Mouse (Mus musculus) forebrain, embryonic 11.5 days (tissue): Measurements from ENCODE around the gene Pde4dip. TPM values are rescaled to one million over a fixed set of nuclear protein-coding genes. Genes with fewer than 3 reads are reported as not detected.

Experiments
- ATAC-seq: fragments of 200-750 bp; cut with Nextera tagmentation; replicated peaks from 2 replicates; pipeline ENCODE4 v1.8.0; 2017; ENCODE audit warnings: moderate TSS enrichment; ENCODE audit not compliant: low FRiP score
- DNase-seq: peaks from one replicate; pipeline ENCODE4 v3.0.0-alpha.2; 2017; ENCODE audit warnings: low spot score
- H3K27ac ChIP-seq: fragments of 300-500 bp; sonication (generic); 2 replicates; pipeline ENCODE4 v1.5.1; 2014; ENCODE audit warnings: low read depth, low read length
- H3K27me3 ChIP-seq: fragments of 300-500 bp; sonication (generic); 2 replicates; pipeline ENCODE4 v1.6.1; 2014; ENCODE audit warnings: mild to moderate bottlenecking, low read length, mixed read lengths; ENCODE audit not compliant: control insufficient read depth, insufficient read depth
- H3K36me3 ChIP-seq: fragments of 300-500 bp; sonication (generic); 2 replicates; pipeline ENCODE4 v1.6.1; 2014; ENCODE audit warnings: mild to moderate bottlenecking, low read length, moderate library complexity, mixed read lengths; ENCODE audit not compliant: control insufficient read depth, insufficient read depth
- H3K4me1 ChIP-seq: fragments of 300-500 bp; sonication (generic); replicated peaks from 2 replicates; pipeline ENCODE4 v1.6.1; 2014; ENCODE audit warnings: low read length, mixed read lengths; ENCODE audit not compliant: control insufficient read depth, insufficient read depth
- H3K4me2 ChIP-seq: fragments of 300-500 bp; sonication (generic); 2 replicates; pipeline ENCODE4 v1.6.1; 2014; ENCODE audit warnings: low read depth, mild to moderate bottlenecking, low read length, moderate library complexity, mixed read lengths; ENCODE audit not compliant: severe bottlenecking
- H3K4me3 ChIP-seq: fragments of 300-500 bp; sonication (generic); 2 replicates; pipeline ENCODE4 v1.5.1; 2014; ENCODE audit warnings: low read depth, low read length
- H3K9ac ChIP-seq: fragments of 300-500 bp; sonication (generic); 2 replicates; pipeline ENCODE4 v1.6.1; 2014; ENCODE audit warnings: low read length
- H3K9me3 ChIP-seq: fragments of 300-500 bp; sonication (generic); 2 replicates; pipeline ENCODE4 v1.6.1; 2016; ENCODE audit warnings: low read length, mixed read lengths; ENCODE audit not compliant: control insufficient read depth
- WGBS: fragments of 180-500 bp; shearing (Covaris S2); extraction: QIAGEN DNeasy Blood & Tissue Kit; methylation state at CpG from one replicate; pipeline ENCODE4 v1.1.7; 2014; 5-methylcytosine and 5-hydroxymethylcytosine counted together
- polyA plus RNA-seq: library from polyadenylated mRNA; unstranded; fragments of >200 nt; fragmentation: Nextera tagmentation; extraction: Ambion mirVana; gene quantifications from 2 replicates; pipeline ENCODE4 v1.2.1, GENCODE M21; 2014

Gene Pde4dip
- polyA plus RNA-seq, 1 experiment from 2014 or later, result 25.7 TPM

GRCm38 (mm10) chr3:97844163-97844820, 44.2 kb downstream of the Pde4dip start:
- 90% methylated on average over 7 of the region's 7 CpGs for WGBS
- DNase-seq (no peak), ATAC-seq (no peak)
- H3K4me3 ChIP-seq, result no peak overlapping the region
- H3K36me3 ChIP-seq, result no peaks in the 10 kb centered on the region
- no peaks in the 10 kb centered on the region for H3K4me1 ChIP-seq
- no peaks in the 10 kb centered on the region for H3K9me3 ChIP-seq
- H3K27me3 ChIP-seq, result no peaks in the 10 kb centered on the region
- no peak overlapping the region for H3K27ac ChIP-seq
- H3K9ac ChIP-seq, result no peak overlapping the region
- H3K4me2 ChIP-seq, result no peak overlapping the region

DNA sequence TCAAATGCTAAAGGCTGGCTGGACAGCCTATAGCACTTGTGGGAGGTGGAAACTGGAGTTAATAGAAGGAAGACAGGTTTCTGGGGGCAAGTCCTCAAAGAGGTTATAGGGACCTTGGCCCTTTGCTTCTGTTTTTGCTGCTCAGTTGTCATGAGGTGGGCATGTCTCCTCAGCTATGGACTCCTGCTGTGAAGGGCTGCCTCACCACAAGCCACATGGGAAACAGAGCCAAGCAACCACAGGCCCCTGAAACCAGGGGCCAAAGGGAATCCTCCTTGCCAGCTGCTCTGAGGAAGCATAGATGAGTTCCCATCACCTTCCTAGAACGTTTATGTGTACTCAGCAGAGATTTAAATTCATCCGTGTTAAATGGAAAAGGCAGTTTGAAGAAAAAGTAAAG, 45.9 kb downstream of the Pde4dip start:
- H3K4me1 ChIP-seq, result no peaks in the 10 kb centered on the region
- no peak overlapping the region for H3K4me2 ChIP-seq
- 74% methylated on average over 2 of the region's 2 CpGs for WGBS
- H3K4me3 ChIP-seq, result no peak overlapping the region
- no peaks in the 10 kb centered on the region for H3K36me3 ChIP-seq
- DNase-seq (no peak), ATAC-seq (no peak)
- no peaks in the 10 kb centered on the region for H3K9me3 ChIP-seq
- no peak overlapping the region for H3K9ac ChIP-seq
- H3K27ac ChIP-seq, result no peak overlapping the region
- H3K27me3 ChIP-seq, result no peaks in the 10 kb centered on the region

DNA sequence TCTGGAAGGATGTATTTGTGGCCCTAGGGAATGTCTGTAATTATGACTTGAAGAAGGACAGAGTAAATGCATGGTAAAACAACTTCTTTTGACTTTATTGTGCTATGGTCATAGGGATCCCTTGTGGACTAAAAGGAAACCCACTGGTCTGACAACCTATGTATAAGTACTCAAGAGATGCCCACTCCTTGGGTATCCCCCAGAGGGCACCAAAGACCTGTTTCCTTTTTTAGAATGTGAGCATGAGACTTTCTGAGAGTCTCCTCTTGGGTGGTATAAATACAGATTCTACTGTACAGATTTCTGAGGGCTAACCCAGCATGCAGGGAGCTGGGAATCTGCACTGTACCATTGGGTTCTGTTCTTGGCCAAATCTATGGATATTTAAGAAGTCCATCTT, 48.1 kb downstream of the Pde4dip start:
- no peak for ATAC-seq

DNA sequence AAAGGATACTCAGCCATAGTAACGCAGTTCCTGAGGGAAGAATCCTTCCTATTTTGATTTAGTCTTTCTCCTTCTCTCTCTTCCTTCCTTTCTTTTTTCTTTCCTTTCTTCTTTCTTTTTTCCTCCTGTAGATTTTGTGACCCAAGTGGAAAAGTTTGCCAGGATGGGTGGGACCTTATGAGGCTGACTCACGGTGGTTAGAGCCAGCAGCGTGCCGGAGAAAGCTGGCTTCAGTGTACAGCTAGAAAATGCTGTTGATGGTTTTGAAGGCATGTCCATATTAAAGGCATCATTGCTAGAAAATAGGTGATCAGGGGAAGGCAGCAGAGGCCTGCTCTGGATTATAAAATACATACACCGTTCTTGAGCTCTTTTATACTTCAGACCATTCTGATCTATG, 52.6 kb downstream of the Pde4dip start:
- no peaks in the 10 kb centered on the region for H3K36me3 ChIP-seq
- H3K4me1 ChIP-seq, result no peaks in the 10 kb centered on the region
- H3K4me2 ChIP-seq, result no peak overlapping the region
- no peaks in the 10 kb centered on the region for H3K9me3 ChIP-seq
- DNase-seq (no peak), ATAC-seq (no peak)
- H3K4me3 ChIP-seq, result no peak overlapping the region
- H3K27ac ChIP-seq, result no peak overlapping the region
- H3K27me3 ChIP-seq, result no peaks in the 10 kb centered on the region
- no peak overlapping the region for H3K9ac ChIP-seq
- WGBS, result 93% methylated on average over 5 of the region's 5 CpGs

More for the DNA sequence above, 48.1 kb downstream of the Pde4dip start:
- H3K4me1 ChIP-seq, result no peaks in the 10 kb centered on the region
- H3K27ac ChIP-seq, result no peak overlapping the region
- H3K4me2 ChIP-seq, result no peak overlapping the region
- no peak overlapping the region for H3K9ac ChIP-seq
- no peaks in the 10 kb centered on the region for H3K27me3 ChIP-seq
- no peak overlapping the region for H3K4me3 ChIP-seq
- no peaks in the 10 kb centered on the region for H3K36me3 ChIP-seq
- no peak for DNase-seq
- no peaks in the 10 kb centered on the region for H3K9me3 ChIP-seq

DNA sequence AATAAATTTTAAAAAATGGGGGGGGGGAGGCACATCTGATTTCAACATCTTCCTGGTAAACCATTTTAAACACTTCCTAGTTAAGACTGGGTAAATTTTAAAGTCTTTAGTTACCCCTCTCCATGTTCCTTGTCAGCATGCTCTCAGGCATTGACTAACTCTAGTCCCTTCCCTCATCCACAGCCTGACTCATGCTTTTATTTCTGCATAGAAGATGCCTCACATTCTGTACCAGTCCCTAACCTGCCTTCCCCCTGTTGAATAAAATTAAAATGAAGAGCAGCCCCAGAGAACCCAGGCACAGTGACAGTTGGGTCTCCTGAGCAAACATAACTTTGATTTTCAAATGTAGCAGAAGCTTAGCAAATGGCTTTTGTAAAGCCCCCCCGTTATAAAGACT, 53.9 kb downstream of the Pde4dip start:
- Histone ChIP-seq H3K4me3 (no peak overlapping the region), H3K4me1 (no peaks in the 10 kb centered on the region), H3K4me2 (no peak overlapping the region), H3K9ac (no peak overlapping the region), H3K9me3 (no peaks in the 10 kb centered on the region), H3K36me3 (no peaks in the 10 kb centered on the region), H3K27ac (no peak overlapping the region), H3K27me3 (no peaks in the 10 kb centered on the region)
- no peak for DNase-seq
- 53% methylated on average over 1 of the region's 1 CpGs for WGBS
- ATAC-seq, result no peak

- Histone ChIP-seq H3K27me3 (no peaks in the 10 kb centered on the region), H3K36me3 (no peaks in the 10 kb centered on the region), H3K9ac (no peak overlapping the region), H3K4me1 (no peaks in the 10 kb centered on the region), H3K4me2 (no peak overlapping the region), H3K4me3 (no peak overlapping the region), H3K27ac (no peak overlapping the region), H3K9me3 (no peaks in the 10 kb centered on the region)
- 85% methylated on average over 15 of the region's 15 CpGs for WGBS
- ATAC-seq (no peak), DNase-seq (no peak)
These were observed 56.8 kb downstream of the Pde4dip start for GRCm38 (mm10) chr3:97831564-97832320.

DNA sequence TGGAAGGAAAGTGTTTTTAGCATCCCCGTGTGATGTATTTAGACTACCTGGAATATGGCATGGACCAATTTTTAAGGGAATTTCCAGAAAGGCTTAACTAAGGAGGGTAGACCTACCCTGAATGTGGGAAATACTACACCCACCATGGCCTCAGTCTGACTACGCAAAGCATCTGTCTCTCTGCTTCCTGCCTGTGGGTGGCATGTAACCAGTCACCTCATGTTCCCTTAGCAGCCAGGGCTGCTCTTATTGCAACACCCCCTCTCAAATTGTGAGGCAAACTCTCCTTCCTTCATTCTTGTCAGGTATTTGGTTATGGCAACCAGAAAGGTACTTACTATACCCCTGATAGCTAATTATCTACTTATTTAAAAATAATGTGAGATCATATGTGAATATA, 57.9 kb downstream of the Pde4dip start:
- no peak overlapping the region for H3K4me2 ChIP-seq
- no peak overlapping the region for H3K27ac ChIP-seq
- H3K9ac ChIP-seq, result no peak overlapping the region
- H3K4me1 ChIP-seq, result no peaks in the 10 kb centered on the region
- H3K4me3 ChIP-seq, result no peak overlapping the region
- no peak for DNase-seq
- no peaks in the 10 kb centered on the region for H3K36me3 ChIP-seq
- no peaks in the 10 kb centered on the region for H3K27me3 ChIP-seq
- WGBS, result 79% methylated on average over 2 of the region's 2 CpGs
- ATAC-seq, result no peak
- H3K9me3 ChIP-seq, result no peaks in the 10 kb centered on the region

DNA sequence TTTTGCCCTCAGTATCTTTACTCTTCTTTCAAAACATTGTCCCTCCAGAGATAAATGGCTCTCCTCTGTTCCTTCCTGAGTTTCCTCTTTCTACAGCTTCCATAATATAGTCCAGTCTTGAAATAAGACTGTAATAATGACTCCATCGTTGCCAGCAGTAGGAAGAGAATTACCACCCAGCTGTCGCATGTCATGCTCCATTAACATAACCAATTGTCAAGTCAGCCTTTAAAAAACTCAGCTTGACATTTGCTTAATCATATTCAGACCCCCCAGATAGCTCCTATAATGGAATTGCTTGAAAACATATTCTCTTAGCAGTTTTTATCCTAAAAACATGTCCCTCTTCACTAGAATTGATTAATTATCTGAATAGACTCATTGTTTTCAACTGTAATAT, 58.4 kb downstream of the Pde4dip start:
- Histone ChIP-seq H3K27ac (no peak overlapping the region), H3K27me3 (no peaks in the 10 kb centered on the region), H3K9me3 (no peaks in the 10 kb centered on the region), H3K9ac (no peak overlapping the region), H3K4me2 (no peak overlapping the region), H3K4me3 (no peak overlapping the region), H3K36me3 (no peaks in the 10 kb centered on the region), H3K4me1 (no peaks in the 10 kb centered on the region)
- no peak for ATAC-seq
- DNase-seq, result no peak
- WGBS, result 54% methylated on average over 2 of the region's 2 CpGs

DNA sequence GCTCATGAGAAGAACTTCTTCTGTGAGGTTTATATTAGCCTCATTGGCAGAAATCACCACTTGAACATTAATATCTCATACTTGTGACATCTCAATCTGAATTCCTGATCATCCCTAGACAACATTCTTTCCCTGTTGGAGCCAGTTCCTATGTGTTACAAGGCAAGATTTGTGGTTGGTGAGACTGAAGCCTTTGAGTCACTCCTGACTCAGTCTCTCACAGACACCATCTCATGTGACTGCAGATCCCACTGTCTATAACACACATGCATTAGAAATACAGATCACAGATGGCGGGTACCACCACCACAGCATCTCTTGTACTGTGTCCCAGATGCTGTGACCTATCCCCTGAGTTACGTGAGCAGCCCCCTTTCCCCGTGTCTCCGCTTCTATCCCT, 60.2 kb downstream of the Pde4dip start:
- Histone ChIP-seq H3K27me3 (no peaks in the 10 kb centered on the region; the same call in 1 of the 2 replicates), H3K4me2 (no peak overlapping the region), H3K36me3 (no peaks in the 10 kb centered on the region), H3K4me3 (no peak overlapping the region), H3K9ac (no peak overlapping the region), H3K9me3 (no peaks in the 10 kb centered on the region), H3K27ac (no peak overlapping the region), H3K4me1 (peaks cover 5% of the 10 kb centered on the region; the same call in 1 of the 2 replicates)
- DNase-seq, result no peak
- no peak for ATAC-seq
- 90% methylated on average over 4 of the region's 4 CpGs for WGBS
